Mouse (Mus musculus) heart, embryonic 14.5 days (tissue): ENCODE results near the gene Olfr169. TPM values are rescaled to one million over a fixed set of nuclear protein-coding genes. Genes with fewer than 3 reads are reported as not detected.
"Not testable (repeated sequence)": the region's sequence is repeated elsewhere in the genome, so short reads cannot be mapped to it uniquely, and the experiment has no call there.

Experiments
- ATAC-seq: fragments of 200-750 bp; cut with Nextera tagmentation; 2 replicates; pipeline ENCODE4 v1.8.0; 2017; ENCODE audit warnings: low read depth, moderate TSS enrichment; ENCODE audit not compliant: insufficient number of reproducible peaks, insufficient read depth, low FRiP score
- H3K27ac ChIP-seq, 2 experiments: fragments of 200-500 bp in 1 of 2; fragments of 300-500 bp in 1 of 2; sonication (generic) in 1 of 2; replicated peaks in 1 of 2; 2 replicates each; pipeline ENCODE4 v1.5.1; 2012 to 2014; ENCODE audit warnings: low read depth in 2 of 2, low read length in 2 of 2, control low read depth in 1 of 2, mild to moderate bottlenecking in 1 of 2, mixed read lengths in 1 of 2; ENCODE audit not compliant: control insufficient read depth in 1 of 2, insufficient read depth in 1 of 2
- H3K27me3 ChIP-seq: fragments of 300-500 bp; sonication (generic); 2 replicates; pipeline ENCODE4 v1.6.1; 2014; ENCODE audit warnings: mild to moderate bottlenecking, low read length, control low read depth; ENCODE audit not compliant: control insufficient read depth, insufficient read depth
- H3K36me3 ChIP-seq: fragments of 300-500 bp; sonication (generic); 2 replicates; pipeline ENCODE4 v1.6.1; 2014; ENCODE audit warnings: mild to moderate bottlenecking, control low read depth, low read length, mixed read lengths; ENCODE audit not compliant: control insufficient read depth, insufficient read depth
- H3K4me1 ChIP-seq, 2 experiments: fragments of 200-500 bp in 1 of 2; fragments of 300-500 bp in 1 of 2; sonication (generic) in 1 of 2; 2 replicates each; pipeline ENCODE4 v1.6.1; 2012 to 2014; ENCODE audit warnings: low read length in 2 of 2, control low read depth in 1 of 2, mixed read lengths in 1 of 2; ENCODE audit not compliant: control insufficient read depth in 2 of 2, insufficient read depth in 2 of 2
- H3K4me2 ChIP-seq: fragments of 300-500 bp; sonication (generic); 2 replicates; pipeline ENCODE4 v1.6.1; 2014; ENCODE audit warnings: mild to moderate bottlenecking, low read length
- H3K4me3 ChIP-seq, 2 experiments: fragments of 200-500 bp in 1 of 2; fragments of 300-500 bp in 1 of 2; sonication (generic) in 1 of 2; 2 replicates each; pipeline ENCODE4 v1.5.1; 2012 to 2014; ENCODE audit warnings: low read length in 2 of 2, mild to moderate bottlenecking in 2 of 2, control low read depth in 1 of 2, low read depth in 1 of 2, moderate library complexity in 1 of 2; ENCODE audit not compliant: control insufficient read depth in 1 of 2, insufficient read depth in 1 of 2
- H3K9ac ChIP-seq: fragments of 300-500 bp; sonication (generic); 2 replicates; pipeline ENCODE4 v1.6.1; 2014; ENCODE audit warnings: mild to moderate bottlenecking, low read length
- H3K9me3 ChIP-seq: fragments of 300-500 bp; sonication (generic); 2 replicates; pipeline ENCODE4 v1.6.1; 2016; ENCODE audit warnings: low read length, control low read depth; ENCODE audit not compliant: control insufficient read depth
- WGBS: fragments of 180-500 bp; shearing (Covaris S2); extraction: QIAGEN DNeasy Blood & Tissue Kit; methylation state at CpG from one replicate; pipeline ENCODE4 v1.1.7; 2014; 5-methylcytosine and 5-hydroxymethylcytosine counted together
- polyA plus RNA-seq: library from polyadenylated mRNA; unstranded; fragments of >200 nt; fragmentation: Nextera tagmentation; extraction: Ambion mirVana; gene quantifications from 2 replicates; pipeline ENCODE4 v1.2.1, GENCODE M21; 2014

Olfr169 gene
- polyA plus RNA-seq = not detected in 2 replicates

DNA sequence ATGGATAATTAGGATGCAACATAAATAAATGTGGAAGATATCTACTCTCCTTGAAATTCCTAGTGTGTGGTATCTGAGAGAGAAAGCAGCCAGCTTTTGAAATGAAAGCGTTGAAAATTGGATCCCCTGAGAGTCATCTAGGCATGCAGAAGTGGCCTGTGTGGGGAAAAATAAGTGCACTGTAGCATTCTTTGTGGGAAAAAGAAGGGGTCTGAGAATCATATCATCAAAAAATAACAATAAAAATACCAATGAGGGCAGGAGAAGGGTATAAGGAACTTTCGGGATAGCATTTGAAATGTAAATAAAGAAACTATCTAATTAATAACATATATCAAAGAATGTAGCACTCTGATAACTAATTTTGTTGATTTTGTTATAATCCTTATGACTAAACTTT lies at the start of gene Olfr169:
Gene Olfr169 (minus strand): TSS at position 101 of the 400 bp plus-strand sequence.
- not testable (repeated sequence) for H3K36me3 ChIP-seq, H3K4me3 ChIP-seq, H3K9ac ChIP-seq, H3K27me3 ChIP-seq, H3K4me2 ChIP-seq, H3K27ac ChIP-seq, H3K9me3 ChIP-seq, ATAC-seq, H3K4me1 ChIP-seq
- 88% methylated on average over 2 of the region's 2 CpGs for WGBS

DNA sequence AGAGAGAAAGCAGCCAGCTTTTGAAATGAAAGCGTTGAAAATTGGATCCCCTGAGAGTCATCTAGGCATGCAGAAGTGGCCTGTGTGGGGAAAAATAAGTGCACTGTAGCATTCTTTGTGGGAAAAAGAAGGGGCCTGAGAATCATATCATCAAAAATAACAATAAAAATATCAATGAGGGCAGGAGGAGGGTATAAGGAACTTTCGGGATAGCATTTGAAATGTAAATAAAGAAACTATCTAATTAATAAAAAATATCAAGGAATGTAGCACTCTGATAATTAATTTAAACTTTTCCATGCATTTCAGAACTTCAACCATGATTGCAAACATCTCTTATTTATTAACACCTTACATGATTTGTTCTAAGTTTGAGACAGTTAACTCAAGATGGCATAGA lies 40.2 kb upstream of the Olfr169 start, which contains the start of gene Olfr170:
Gene Olfr170 (minus strand): TSS at position 101 of the 400 bp plus-strand sequence.
- not testable (repeated sequence) for H3K27ac ChIP-seq, H3K27me3 ChIP-seq, H3K4me2 ChIP-seq, H3K9ac ChIP-seq, H3K9me3 ChIP-seq, H3K4me1 ChIP-seq, H3K4me3 ChIP-seq, H3K36me3 ChIP-seq, ATAC-seq
- 66% methylated on average over 2 of the region's 2 CpGs for WGBS

DNA sequence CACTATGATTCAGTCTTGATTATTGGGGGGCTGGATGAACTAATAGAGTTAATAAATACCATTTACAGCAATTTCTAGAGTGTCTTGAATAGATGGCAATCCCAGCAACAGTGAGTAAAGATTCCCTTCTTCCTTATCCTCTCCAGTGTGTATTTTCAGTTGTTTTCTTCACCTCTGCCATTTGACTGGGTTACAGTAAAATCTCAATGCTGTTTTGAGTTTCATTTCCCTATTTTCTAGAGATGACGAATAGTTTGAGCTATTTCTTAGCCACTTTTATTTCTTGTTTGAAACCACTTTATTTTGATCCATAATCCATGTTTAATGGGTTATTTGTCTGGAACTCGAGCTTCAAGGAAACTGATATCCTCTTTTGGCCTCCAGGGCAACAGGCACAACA lies 31.6 kb upstream of the Olfr169 start:
- H3K4me2 ChIP-seq = no peak overlapping the region
- H3K27ac ChIP-seq = no peak overlapping the region
- WGBS = 58% methylated on average over 2 of the region's 2 CpGs
- ATAC-seq = no peak
- no peaks in the 10 kb centered on the region for H3K4me1 ChIP-seq
- H3K9me3 ChIP-seq = no peaks in the 10 kb centered on the region
- no peak overlapping the region for H3K9ac ChIP-seq
- H3K4me3 ChIP-seq = no peak overlapping the region
- H3K27me3 ChIP-seq = no peaks in the 10 kb centered on the region
- no peaks in the 10 kb centered on the region for H3K36me3 ChIP-seq

DNA sequence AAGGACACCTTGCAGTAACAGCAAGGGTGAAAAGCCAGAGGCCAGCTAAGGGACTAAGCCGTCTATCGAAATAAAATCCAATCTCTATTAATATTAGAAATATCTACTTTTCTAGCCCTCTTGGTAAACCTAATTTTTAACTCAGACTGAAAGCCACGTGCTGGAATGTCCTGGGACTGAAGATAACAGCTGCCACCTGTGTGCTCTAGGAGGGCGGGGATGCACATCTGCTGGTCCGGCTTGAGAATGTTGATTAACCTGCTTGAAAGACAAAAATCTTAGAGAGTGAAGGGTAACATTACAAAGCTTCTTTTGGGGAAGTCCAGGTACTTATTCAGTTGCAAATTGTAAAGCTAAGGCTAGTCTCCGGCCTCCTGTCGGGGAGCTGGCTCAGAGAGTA lies 18.2 kb downstream of the Olfr169 start:
- not testable (repeated sequence) for H3K4me2 ChIP-seq, H3K4me1 ChIP-seq, ATAC-seq, H3K9me3 ChIP-seq, H3K36me3 ChIP-seq, H3K4me3 ChIP-seq, H3K9ac ChIP-seq, H3K27ac ChIP-seq, H3K27me3 ChIP-seq
- WGBS = 84% methylated on average over 7 of the region's 7 CpGs

DNA sequence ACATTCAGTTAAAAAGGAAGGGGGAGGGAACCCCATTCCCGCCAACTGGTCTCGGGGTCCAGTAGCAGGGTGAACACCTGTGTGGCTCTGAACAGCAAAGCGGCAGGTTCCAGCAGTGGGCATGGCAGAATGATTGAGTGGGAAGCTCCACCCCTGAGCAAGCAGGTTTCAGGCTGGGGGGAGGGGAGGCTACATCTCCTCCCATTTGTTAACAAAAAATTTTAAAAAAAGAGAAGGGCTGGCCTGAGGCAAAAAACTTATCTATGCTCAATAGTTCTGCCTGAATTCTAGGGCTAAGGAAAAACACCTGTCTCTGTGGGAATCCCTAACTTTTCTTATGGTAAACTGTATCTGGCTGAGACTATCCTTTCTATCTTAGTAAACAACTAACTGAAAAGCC lies 19.4 kb downstream of the Olfr169 start:
- 76% methylated on average over 3 of the region's 3 CpGs for WGBS
- ATAC-seq, H3K4me1 ChIP-seq: not testable (repeated sequence)

DNA sequence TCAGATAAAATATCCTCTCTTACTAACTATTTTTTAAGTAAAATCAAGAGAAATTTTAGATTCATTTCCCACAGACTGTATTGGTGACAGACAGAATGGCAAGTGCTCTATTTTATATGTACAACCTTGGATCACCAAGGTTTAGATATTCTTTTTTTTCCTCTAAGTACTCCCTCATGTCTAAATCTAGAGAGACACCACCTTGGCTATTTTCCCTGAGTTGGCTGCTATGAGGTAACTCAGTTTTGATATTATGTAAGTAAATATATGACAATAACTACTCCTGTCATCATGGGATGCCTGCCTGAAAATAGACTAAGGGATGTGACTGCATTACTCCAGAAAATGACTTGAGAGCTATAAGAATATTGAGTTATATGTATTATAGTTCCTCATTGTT lies 36.2 kb downstream of the Olfr169 start, which contains the start of gene Olfr168:
Gene Olfr168 (minus strand): TSS at position 101 of the 400 bp plus-strand sequence.
- H3K27ac ChIP-seq = no peak within 1 kb of the TSS
- no peaks in the 10 kb centered on the region for H3K4me1 ChIP-seq
- H3K27me3 ChIP-seq = no peaks in the 10 kb centered on the region
- no peaks in the 10 kb centered on the region for H3K36me3 ChIP-seq
- no peak within 1 kb of the TSS for H3K4me2 ChIP-seq
- H3K9me3 ChIP-seq = peaks cover 3% of the 10 kb centered on the region; the same call in 1 of the 2 replicates
- no peak within 1 kb of the TSS for H3K4me3 ChIP-seq
- no peak within 1 kb of the TSS for H3K9ac ChIP-seq
- no peak for ATAC-seq

More for the DNA sequence above, 19.4 kb downstream of the Olfr169 start:
- not testable (repeated sequence) for H3K36me3 ChIP-seq, H3K9me3 ChIP-seq, H3K27me3 ChIP-seq, H3K4me3 ChIP-seq, H3K27ac ChIP-seq, H3K4me2 ChIP-seq, H3K9ac ChIP-seq

DNA sequence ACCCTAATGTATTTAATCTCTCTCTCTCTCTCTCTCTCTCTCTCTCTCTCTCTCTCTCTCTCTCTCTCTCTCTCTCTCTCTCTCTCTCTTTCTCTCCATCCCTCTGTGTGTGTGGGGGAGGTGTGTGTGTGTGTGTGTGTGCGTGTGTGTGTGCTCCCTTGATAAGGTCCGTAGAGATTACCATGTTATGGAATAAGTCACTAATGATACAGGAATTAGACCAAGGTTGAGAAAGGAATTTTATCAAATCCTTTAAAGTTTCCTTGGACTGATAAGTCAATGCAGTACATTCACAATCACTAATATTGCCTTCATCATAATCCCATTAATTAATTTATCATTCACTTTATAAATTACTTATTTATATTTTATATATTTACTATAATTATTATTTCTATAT lies 49.4 kb downstream of the Olfr169 start, which contains the start of gene Olfr167:
Gene Olfr167 (minus strand): TSS at position 101 of the 400 bp plus-strand sequence.
- Histone ChIP-seq H3K36me3 (no peaks in the 10 kb centered on the region), H3K9me3 (no peaks in the 10 kb centered on the region), H3K4me1 (no peaks in the 10 kb centered on the region), H3K27me3 (no peaks in the 10 kb centered on the region), H3K4me3 (no peak within 1 kb of the TSS), H3K27ac (no peak within 1 kb of the TSS), H3K4me2 (no peak within 1 kb of the TSS), H3K9ac (no peak within 1 kb of the TSS)
- 79% methylated on average over 2 of the region's 2 CpGs for WGBS
- no peak for ATAC-seq
